Mouse (Mus musculus) gastrocnemius, postnatal 36 days (tissue): ENCODE results near the gene Sesn3. TPM values are rescaled to one million over a fixed set of nuclear protein-coding genes. Genes with fewer than 3 reads are reported as not detected.

Experiments used
- total RNA-seq, 2 experiments: library from RNA; stranded (reverse); gene quantifications; 2 replicates each; pipeline ENCODE4 v1.2.3; 2021

Sesn3 gene
- total RNA-seq, 2 experiments from 2014 or later = 20.6 to 24.4 TPM

Other genes starting within 250 kb of the Sesn3 start
- gene Endod1, start 106.4 kb downstream of the Sesn3 start, total RNA-seq = 1 to 10 TPM; 3.0 to 4.8 TPM
- gene Kdm4d, start 225.4 kb downstream of the Sesn3 start, total RNA-seq = not detected
- gene Cwc15, start 225.6 kb downstream of the Sesn3 start, total RNA-seq = 10 to 100 TPM; 87.3 to 95.2 TPM